Mouse (Mus musculus) forebrain, embryonic 14.5 days (tissue): ENCODE measurements around the gene Nrap. TPM values are rescaled to one million over a fixed set of nuclear protein-coding genes. Genes with fewer than 3 reads are reported as not detected.
"Not testable (repeated sequence)": the region's sequence is repeated elsewhere in the genome, so short reads cannot be mapped to it uniquely, and the experiment has no call there.

ENCODE experiments used
- ATAC-seq: fragments of 200-750 bp; cut with Nextera tagmentation; 2 replicates; pipeline ENCODE4 v1.8.0; 2017; ENCODE audit warnings: mild to moderate bottlenecking, moderate library complexity
- DNase-seq: peaks from one replicate; pipeline ENCODE4 v3.0.0-alpha.2; 2015; ENCODE audit warnings: low spot score
- H3K27ac ChIP-seq: fragments of 300-500 bp; sonication (generic); 2 replicates; pipeline ENCODE4 v1.5.1; 2014; ENCODE audit warnings: low read depth, mild to moderate bottlenecking, control low read depth, low read length, moderate library complexity
- H3K27me3 ChIP-seq: fragments of 300-500 bp; sonication (generic); replicated peaks from 2 replicates; pipeline ENCODE4 v1.6.1; 2014; ENCODE audit warnings: low read length, control low read depth, mixed read lengths; ENCODE audit not compliant: control insufficient read depth, insufficient read depth
- H3K36me3 ChIP-seq: fragments of 300-500 bp; sonication (generic); 2 replicates; pipeline ENCODE4 v1.6.1; 2014; ENCODE audit warnings: low read length, control low read depth; ENCODE audit not compliant: control insufficient read depth, insufficient read depth
- H3K4me1 ChIP-seq: fragments of 300-500 bp; sonication (generic); 2 replicates; pipeline ENCODE4 v1.6.1; 2014; ENCODE audit warnings: antibody characterized with exemption, low read length, control low read depth; ENCODE audit not compliant: control insufficient read depth, insufficient read depth
- H3K4me2 ChIP-seq: fragments of 300-500 bp; sonication (generic); 2 replicates; pipeline ENCODE4 v1.6.1; 2014; ENCODE audit warnings: mild to moderate bottlenecking, control low read depth, low read length
- H3K4me3 ChIP-seq: fragments of 300-500 bp; sonication (generic); 2 replicates; pipeline ENCODE4 v1.5.1; 2014; ENCODE audit warnings: low read depth, low read length, control low read depth
- H3K9ac ChIP-seq: fragments of 300-500 bp; sonication (generic); 2 replicates; pipeline ENCODE4 v1.6.1; 2014; ENCODE audit warnings: mild to moderate bottlenecking, low read length, control low read depth, moderate library complexity
- H3K9me3 ChIP-seq: fragments of 300-500 bp; sonication (generic); replicated peaks from 2 replicates; pipeline ENCODE4 v1.6.1; 2016; ENCODE audit warnings: low read length, control low read depth, mixed read lengths; ENCODE audit not compliant: control insufficient read depth
- WGBS: fragments of 180-500 bp; shearing (Covaris S2); extraction: QIAGEN DNeasy Blood & Tissue Kit; methylation state at CpG from one replicate; pipeline ENCODE4 v1.1.7; 2014; 5-methylcytosine and 5-hydroxymethylcytosine counted together
- polyA plus RNA-seq: library from polyadenylated mRNA; unstranded; fragments of >200 nt; fragmentation: Nextera tagmentation; extraction: Ambion mirVana; gene quantifications from 2 replicates; pipeline ENCODE4 v1.2.1, GENCODE M21; 2014

Nrap gene
- polyA plus RNA-seq, 1 experiment from 2014 or later: 0.55 TPM

GRCm38 (mm10) chr19:56363721-56364460 is 25.9 kb downstream of the Nrap start:
- Histone ChIP-seq H3K4me1 (no peaks in the 10 kb centered on the region), H3K9me3 (no peaks in the 10 kb centered on the region), H3K4me2 (no peak overlapping the region), H3K36me3 (no peaks in the 10 kb centered on the region), H3K27ac (no peak overlapping the region), H3K27me3 (no peaks in the 10 kb centered on the region), H3K9ac (no peak overlapping the region), H3K4me3 (no peak overlapping the region)
- WGBS: 60% methylated on average over 15 of the region's 15 CpGs
- ATAC-seq (no peak), DNase-seq (no peak)

- Histone ChIP-seq H3K36me3 (no peaks in the 10 kb centered on the region), H3K9ac (no peak overlapping the region), H3K4me1 (peaks cover 4% of the 10 kb centered on the region), H3K4me3 (no peak overlapping the region), H3K27me3 (no peaks in the 10 kb centered on the region), H3K9me3 (no peaks in the 10 kb centered on the region), H3K4me2 (no peak overlapping the region), H3K27ac (no peak overlapping the region)
- DNase-seq: no peak
- ATAC-seq: no peak
- 82% methylated on average over 2 of the region's 2 CpGs for WGBS
These were observed 30.9 kb downstream of the Nrap start for GRCm38 (mm10) chr19:56358890-56359289.

GRCm38 (mm10) chr19:56357374-56357708 is 32.5 kb downstream of the Nrap start:
- H3K4me1 ChIP-seq, H3K4me3 ChIP-seq, H3K9ac ChIP-seq, H3K27ac ChIP-seq, H3K27me3 ChIP-seq, ATAC-seq, H3K36me3 ChIP-seq, H3K9me3 ChIP-seq, H3K4me2 ChIP-seq, DNase-seq: not testable (repeated sequence)
- WGBS: 84% methylated on average over 2 of the region's 2 CpGs

GRCm38 (mm10) chr19:56356480-56357373 is 33.1 kb downstream of the Nrap start:
- Histone ChIP-seq H3K9me3 (no peaks in the 10 kb centered on the region), H3K27ac (no peak overlapping the region), H3K4me1 (peaks cover 4% of the 10 kb centered on the region), H3K4me3 (no peak overlapping the region), H3K9ac (no peak overlapping the region), H3K4me2 (peak overlapping the region; percentile 28; the same call in 1 of the 2 replicates), H3K27me3 (no peaks in the 10 kb centered on the region), H3K36me3 (no peaks in the 10 kb centered on the region)
- WGBS: 17% methylated on average over 17 of the region's 17 CpGs
- ATAC-seq (peak; percentile 12; the same call in 1 of the 2 replicates), DNase-seq (peak; percentile 62)

- Histone ChIP-seq H3K4me1 (peaks cover 8% of the 10 kb centered on the region), H3K4me2 (no peak overlapping the region), H3K27ac (no peak overlapping the region), H3K9ac (no peak overlapping the region), H3K36me3 (no peaks in the 10 kb centered on the region), H3K27me3 (no peaks in the 10 kb centered on the region), H3K9me3 (no peaks in the 10 kb centered on the region), H3K4me3 (no peak overlapping the region)
- ATAC-seq: no peak
- 90% methylated on average over 12 of the region's 12 CpGs for WGBS
- DNase-seq: no peak
These were observed 34.6 kb downstream of the Nrap start for GRCm38 (mm10) chr19:56355201-56355600.

- Histone ChIP-seq H3K4me2 (no peak overlapping the region), H3K27ac (no peak overlapping the region), H3K9me3 (no peaks in the 10 kb centered on the region), H3K27me3 (no peaks in the 10 kb centered on the region), H3K4me1 (peaks cover 9% of the 10 kb centered on the region), H3K36me3 (no peaks in the 10 kb centered on the region), H3K4me3 (no peak overlapping the region), H3K9ac (no peak overlapping the region)
- no peak for ATAC-seq
- DNase-seq: no peak
- WGBS: 86% methylated on average over 10 of the region's 10 CpGs
These were observed 36.1 kb downstream of the Nrap start for GRCm38 (mm10) chr19:56353689-56354088.

GRCm38 (mm10) chr19:56349295-56349694 is 40.5 kb downstream of the Nrap start:
- peak; percentile 6; the same call in 1 of the 2 replicates for ATAC-seq
- WGBS: 28% methylated on average over 6 of the region's 6 CpGs
- Histone ChIP-seq H3K27ac (no peak overlapping the region), H3K4me1 (peaks cover 16% of the 10 kb centered on the region), H3K27me3 (no peaks in the 10 kb centered on the region), H3K4me2 (no peak overlapping the region), H3K36me3 (no peaks in the 10 kb centered on the region), H3K9ac (no peak overlapping the region), H3K9me3 (no peaks in the 10 kb centered on the region), H3K4me3 (no peak overlapping the region)
- peak; percentile 30 for DNase-seq

- no peaks in the 10 kb centered on the region for H3K27me3 ChIP-seq
- H3K4me3 ChIP-seq: no peak overlapping the region
- H3K4me1 ChIP-seq: peaks cover 28% of the 10 kb centered on the region
- WGBS: 24% methylated on average over 13 of the region's 13 CpGs
- H3K9ac ChIP-seq: no peak overlapping the region
- ATAC-seq: 0 out of 2 replicates have a peak, but pooled peaks have one; percentile 14
- H3K36me3 ChIP-seq: no peaks in the 10 kb centered on the region
- DNase-seq: peak; percentile 60
- no peak overlapping the region for H3K27ac ChIP-seq
- peak overlapping the region; percentile 18; the same call in 1 of the 2 replicates for H3K4me2 ChIP-seq
- no peaks in the 10 kb centered on the region for H3K9me3 ChIP-seq
These were observed 43.1 kb downstream of the Nrap start for GRCm38 (mm10) chr19:56346750-56347149.

GRCm38 (mm10) chr19:56346016-56346415 is 43.8 kb downstream of the Nrap start:
- Histone ChIP-seq H3K27me3 (no peaks in the 10 kb centered on the region), H3K9me3 (no peaks in the 10 kb centered on the region), H3K27ac (no peak overlapping the region), H3K9ac (no peak overlapping the region), H3K4me3 (no peak overlapping the region), H3K36me3 (no peaks in the 10 kb centered on the region), H3K4me2 (no peak overlapping the region), H3K4me1 (peaks cover 28% of the 10 kb centered on the region)
- ATAC-seq (no peak), DNase-seq (peak; percentile 66)
- 78% methylated on average over 3 of the region's 3 CpGs for WGBS
